Mouse (Mus musculus) liver, embryonic 14 days (tissue): ENCODE measurements around the gene Exoc6. TPM values are rescaled to one million over a fixed set of nuclear protein-coding genes. Genes with fewer than 3 reads are reported as not detected.

Experiments
- polyA plus RNA-seq: library from polyadenylated mRNA; depleted of rRNA; stranded (reverse); fragments of >200 nt; gene quantifications from 2 replicates; pipeline ENCODE4 v1.2.3, GENCODE M21; 2012; rRNA removed

The Exoc6 gene
- polyA plus RNA-seq: 17.4 and 19.7 TPM in 2 replicates

GRCm38 (mm10) chr19:37550101-37551039 is at the start of gene Exoc6:
Gene Exoc6 (plus strand): TSS chr19:37550418.

DNA sequence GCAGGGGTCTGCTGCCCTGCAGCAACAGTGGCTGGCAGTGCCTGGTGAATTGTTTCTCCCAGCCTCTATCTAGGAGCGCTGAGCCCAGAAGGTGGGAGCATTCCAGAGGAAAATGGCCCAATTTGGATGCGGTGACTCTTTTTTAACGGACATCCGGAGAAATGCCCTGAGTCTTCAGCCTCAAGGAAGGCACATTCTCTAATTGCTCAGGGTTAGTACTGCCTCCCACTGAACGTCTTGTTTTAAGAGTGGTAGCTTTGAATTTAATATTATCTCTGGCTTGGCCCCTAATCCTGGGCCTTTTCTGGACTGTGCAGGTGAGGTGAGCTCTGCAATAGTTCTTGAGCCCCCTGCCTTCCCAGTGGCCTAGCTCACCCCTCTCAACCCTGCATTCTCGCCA is 135.1 kb downstream of the Exoc6 start, which contains the start of gene Cyp26c1:
Gene Cyp26c1 (plus strand): TSS at position 301 of the 400 bp plus-strand sequence.

GRCm38 (mm10) chr19:37697651-37698272 is 147.5 kb downstream of the Exoc6 start, which contains the start of gene Cyp26a1:
Gene Cyp26a1 (plus strand): TSS chr19:37697798.

Other genes starting within 250 kb of the Exoc6 start
- 9.6 and 11.5 TPM in 2 replicates for gene Ide, start 212.6 kb upstream of the Exoc6 start, polyA plus RNA-seq
- 35.7 and 44.0 TPM in 2 replicates for gene Kif11, start 174.0 kb upstream of the Exoc6 start, polyA plus RNA-seq
- 8.0 and 10.5 TPM in 2 replicates for gene Hhex, start 115.6 kb upstream of the Exoc6 start, polyA plus RNA-seq
- gene Cyp26c1, start 135.2 kb downstream of the Exoc6 start, polyA plus RNA-seq: 0.02 TPM in 1 of 2 replicates, not detected in the other
- gene Cyp26a1, start 147.4 kb downstream of the Exoc6 start, polyA plus RNA-seq: 0.14 and 0.24 TPM in 2 replicates